Mouse (Mus musculus): ENCODE data around the gene Erbb4.

The Erbb4 gene

DNA sequence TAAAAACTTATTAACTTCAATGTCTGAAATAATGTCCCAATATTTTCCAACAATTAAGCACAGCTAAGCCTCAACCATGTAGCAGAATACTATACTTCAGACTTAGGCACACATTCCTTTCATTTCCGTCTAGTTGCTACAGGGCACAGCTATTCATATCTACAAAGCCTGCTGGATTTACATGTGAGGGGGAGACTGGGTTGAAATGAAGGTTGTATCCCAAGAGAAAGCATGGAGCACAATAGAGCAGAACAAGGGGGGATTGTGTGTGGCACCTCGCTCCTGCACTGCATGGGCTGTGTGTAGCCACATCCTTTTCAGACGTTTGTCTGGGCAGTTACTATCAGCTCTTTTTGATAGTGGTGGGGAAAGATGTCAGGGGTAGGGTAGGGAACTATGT, 83.0 kb downstream of the Erbb4 start:
- no peak for DNase-seq (ENCODE audit: low read depth)

- DNase-seq (ENCODE audit: low read depth), result no peak
Measured at GRCm38 (mm10) chr1:69023157-69023925, 84.5 kb downstream of the Erbb4 start.

- DNase-seq (ENCODE audit: low read depth), result no peak
Measured at GRCm38 (mm10) chr1:69009800-69010505, 97.9 kb downstream of the Erbb4 start.

DNA sequence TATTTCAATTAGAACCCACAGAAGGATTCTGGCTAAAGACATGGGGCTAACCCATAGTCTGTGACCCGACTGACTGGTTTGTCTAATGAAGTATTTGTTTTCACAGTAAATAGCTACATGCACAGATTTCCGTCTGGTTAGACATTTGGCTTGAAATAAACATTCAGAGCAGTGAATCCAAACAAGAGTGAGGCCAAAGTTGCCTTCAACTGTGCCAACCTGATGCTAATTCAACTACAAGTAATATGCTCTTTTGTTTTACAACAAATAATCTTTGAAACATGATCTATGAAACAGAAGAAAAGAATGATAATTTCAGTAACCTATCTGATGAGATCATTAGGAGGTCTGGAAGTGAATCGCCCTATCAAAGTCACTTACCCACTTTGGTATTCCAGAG, 106.5 kb downstream of the Erbb4 start:
- no peak for DNase-seq (ENCODE audit: low read depth)

DNA sequence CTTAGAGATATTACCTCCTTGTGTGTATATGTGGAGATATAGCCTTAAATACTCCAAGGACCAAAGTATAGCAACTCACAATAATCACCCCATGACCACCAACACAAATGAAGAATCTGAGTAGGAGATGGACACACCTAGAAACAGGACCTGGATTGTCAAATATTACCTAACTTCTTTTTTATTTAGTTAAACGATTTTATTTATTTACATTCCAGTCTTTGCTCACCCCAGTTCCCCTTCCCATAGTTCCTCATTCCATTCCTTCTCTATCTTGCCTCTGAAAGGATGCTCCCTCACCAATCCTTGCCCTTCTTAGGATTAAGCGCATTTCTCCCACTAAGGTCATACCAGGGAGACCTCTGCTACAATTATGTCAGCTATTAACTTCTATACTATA, 128.6 kb downstream of the Erbb4 start:
- DNase-seq (ENCODE audit: low read depth), result no peak

DNA sequence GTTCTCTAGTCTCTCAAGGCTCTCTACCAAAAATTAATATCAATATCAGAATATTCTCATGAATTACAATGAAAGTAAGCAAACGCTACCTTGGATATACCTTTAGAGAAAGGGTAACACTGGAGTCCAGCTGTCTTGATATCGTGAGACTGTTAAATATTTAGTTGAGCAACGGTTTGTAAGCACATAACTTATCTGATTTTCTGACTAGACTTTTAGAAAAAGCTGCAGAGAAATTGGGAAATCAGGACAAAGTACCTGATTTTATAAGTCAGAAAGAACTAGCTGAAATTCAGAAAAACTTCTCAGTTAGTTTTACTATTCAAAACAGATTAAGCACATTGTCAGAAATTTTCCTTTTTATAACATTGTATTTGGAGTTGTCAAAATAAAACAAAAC, 129.3 kb downstream of the Erbb4 start:
- DNase-seq (ENCODE audit: low read depth), result no peak

GRCm38 (mm10) chr1:68973355-68974127, 134.3 kb downstream of the Erbb4 start:
- DNase-seq (ENCODE audit: low read depth), result no peak

- no peak for DNase-seq (ENCODE audit: low read depth)
Measured at GRCm38 (mm10) chr1:68964127-68964526, 143.7 kb downstream of the Erbb4 start.

- DNase-seq (ENCODE audit: low read depth), result no peak
Measured at GRCm38 (mm10) chr1:68961365-68962116, 146.3 kb downstream of the Erbb4 start.

GRCm38 (mm10) chr1:68956766-68957533, 150.9 kb downstream of the Erbb4 start:
- DNase-seq (ENCODE audit: low read depth), result no peak

- no peak for DNase-seq (ENCODE audit: low read depth)
Measured at GRCm38 (mm10) chr1:68955482-68955881, 152.4 kb downstream of the Erbb4 start.

GRCm38 (mm10) chr1:68943141-68943540, 164.7 kb downstream of the Erbb4 start:
- no peak for DNase-seq (ENCODE audit: low read depth)

DNA sequence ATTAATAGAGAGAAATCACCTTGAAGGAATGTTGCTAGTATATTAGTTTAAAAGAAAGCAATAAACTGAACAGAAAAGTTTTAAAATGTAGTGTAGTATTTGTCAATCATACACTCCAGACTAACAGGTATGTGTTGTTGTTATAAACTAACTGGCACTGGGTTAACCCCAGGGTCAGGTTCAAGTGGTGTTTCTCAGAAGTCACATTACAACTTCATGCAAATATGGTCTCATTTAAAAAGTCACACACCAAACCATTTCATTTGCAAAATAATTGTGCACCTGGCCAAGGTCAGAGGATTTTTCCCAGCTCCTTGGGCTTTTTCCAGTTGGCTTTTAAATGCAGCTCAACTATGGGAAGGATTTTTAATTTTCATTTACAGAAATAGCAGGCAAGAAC, 173.1 kb downstream of the Erbb4 start:
- no peak for DNase-seq (ENCODE audit: low read depth)

DNA sequence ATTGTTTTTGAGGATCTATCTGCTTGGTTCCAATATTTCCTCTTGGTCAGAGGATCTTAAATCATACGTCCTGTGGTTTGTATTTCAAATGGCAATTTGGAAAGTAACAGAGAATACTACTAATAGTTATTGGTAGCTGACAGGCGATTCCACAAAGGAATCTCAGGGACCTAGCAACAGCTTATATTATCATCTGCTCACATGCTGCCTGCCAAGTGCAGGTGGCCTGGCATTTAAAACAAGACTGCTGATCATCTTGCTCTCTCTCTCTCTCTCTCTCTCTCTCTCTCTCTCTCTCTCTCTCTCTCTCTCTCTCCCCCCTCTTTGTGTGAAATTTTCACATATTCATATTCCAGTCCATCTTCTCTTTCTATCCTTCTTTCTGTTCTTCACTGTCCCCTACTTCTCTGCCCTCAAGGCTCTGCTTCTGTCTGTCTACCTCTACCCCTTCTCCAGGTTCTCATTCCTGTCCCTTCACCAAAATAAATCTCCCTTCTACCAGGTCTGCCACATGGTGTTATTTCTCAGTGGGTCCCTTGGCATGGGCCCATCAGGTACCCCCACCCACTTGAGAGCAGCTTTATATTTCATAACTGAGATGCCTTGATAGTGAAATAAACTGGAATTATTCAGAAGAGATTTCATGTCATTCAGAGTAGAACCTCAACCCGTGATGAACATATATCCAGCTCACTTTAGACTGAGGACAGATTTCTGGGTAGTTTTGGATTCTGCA, 174.4 kb downstream of the Erbb4 start:
- no peak for DNase-seq (ENCODE audit: low read depth)

- DNase-seq (ENCODE audit: low read depth), result no peak
Measured at GRCm38 (mm10) chr1:68917828-68918227, 190.0 kb downstream of the Erbb4 start.

DNA sequence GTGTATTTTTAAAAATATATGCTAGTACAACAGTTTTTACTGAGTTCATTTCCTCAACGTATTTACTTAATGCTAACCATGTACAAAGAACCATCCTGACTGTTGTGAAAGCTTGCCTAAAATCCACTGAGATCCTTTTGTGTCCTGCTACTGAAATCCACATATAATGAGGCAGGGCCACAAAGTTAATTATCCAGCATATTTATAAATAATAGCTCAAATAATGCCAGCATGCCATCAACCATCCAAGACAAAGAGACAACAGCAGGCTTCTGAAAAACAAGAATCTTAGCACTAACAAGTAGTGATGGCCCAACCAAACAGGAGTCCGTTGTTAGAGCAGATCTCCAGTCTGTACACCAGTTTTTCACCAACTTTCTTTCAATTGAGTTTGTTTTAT, 215.8 kb downstream of the Erbb4 start:
- DNase-seq (ENCODE audit: low read depth), result no peak

GRCm38 (mm10) chr1:68886823-68887222, 221.0 kb downstream of the Erbb4 start:
- no peak for DNase-seq (ENCODE audit: low read depth)

DNA sequence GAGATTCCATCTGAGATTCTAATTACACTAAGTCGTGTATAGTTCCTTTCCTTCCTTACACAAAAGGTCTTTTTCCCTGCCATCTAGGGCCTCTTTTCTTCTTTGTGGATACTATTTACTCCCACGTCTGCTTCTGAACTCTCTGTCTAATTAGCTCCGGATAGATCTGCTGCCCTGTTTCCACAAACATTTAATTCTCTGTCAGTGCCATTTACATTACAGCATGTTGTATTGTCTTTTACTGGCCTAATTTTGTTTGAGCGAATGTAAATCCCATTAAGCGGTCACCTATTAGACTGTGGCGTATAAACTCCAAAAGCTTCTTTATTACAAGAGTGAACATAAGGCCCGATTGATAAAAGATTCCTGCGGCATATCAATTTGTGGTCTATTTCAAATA, 232.9 kb downstream of the Erbb4 start:
- no peak for DNase-seq (ENCODE audit: low read depth)

- no peak for DNase-seq (ENCODE audit: low read depth)
Measured at GRCm38 (mm10) chr1:68873635-68874020, 234.2 kb downstream of the Erbb4 start.

GRCm38 (mm10) chr1:68872976-68873634, 234.8 kb downstream of the Erbb4 start:
- DNase-seq (ENCODE audit: low read depth), result no peak
